In genomic region chr4:105095316-105095715, GRCm38 (mm10) we compare ENCODE assay signal across 10 mouse cellular contexts. TPM values are rescaled to one million over a fixed set of nuclear protein-coding genes. Genes with fewer than 3 reads are reported as not detected.
DNase-seq lines count a peak whose midpoint lies in the region; ATAC-seq and TF ChIP-seq lines count a peak whose summit lies in the region.
"Had no signal": no experiment of that assay in that cellular context is flagged by ENCODE, and none has a peak within 500 bp of the region (broad histone marks: within the 10 kb centered on the region; RNA-seq: fewer than 3 reads in every experiment).

No protein-coding gene starts in this region.

- H3K4me3 ChIP-seq in layer of hippocampus, adult 2 months, result no peak overlapping the region
- no peak overlapping the region for H3K4me3 ChIP-seq in heart, embryonic 11.5 days (ENCODE audit: low read depth, low read length)
- H3K4me3 ChIP-seq in lung, embryonic 16.5 days (ENCODE audit: low read length), result no peak overlapping the region

- H3K36me3 ChIP-seq in heart, embryonic 11.5 days (ENCODE audit: control insufficient read depth, insufficient read depth, low read length), result no peaks in the 10 kb centered on the region
- no peaks in the 10 kb centered on the region for H3K36me3 ChIP-seq in lung, embryonic 16.5 days (ENCODE audit: control insufficient read depth, insufficient read depth, low read length)

- WGBS in heart, embryonic 11.5 days (ENCODE audit: insufficient replicate concordance), result 42% methylated on average over 5 of the region's 5 CpGs
- 43% methylated on average over 5 of the region's 5 CpGs for WGBS in lung, embryonic 16.5 days

- H3K9ac ChIP-seq in heart, embryonic 11.5 days (ENCODE audit: low read depth, low read length), result no peak overlapping the region
- no peak overlapping the region for H3K9ac ChIP-seq in lung, embryonic 16.5 days (ENCODE audit: low read length)

- H3K4me1 ChIP-seq in heart, embryonic 11.5 days (ENCODE audit: control insufficient read depth, insufficient read depth, low read length), result peaks cover 35% of the 10 kb centered on the region
- H3K4me1 ChIP-seq in lung, embryonic 16.5 days (replicated peaks; ENCODE audit: control insufficient read depth, insufficient read depth, low read length), result no peaks in the 10 kb centered on the region

- TF ChIP-seq CTCF in layer of hippocampus, adult 2 months (conservative IDR thresholded peaks at IDR 0.05), result no peak

- no peak for ATAC-seq in heart, embryonic 11.5 days (replicated peaks; ENCODE audit: insufficient number of reproducible peaks, low FRiP score, low TSS enrichment)
- peak; percentile 34; the same call in 1 of the 2 replicates for ATAC-seq in lung, embryonic 16.5 days (ENCODE audit: low read depth)
- ATAC-seq in megakaryocyte, adult 5-6 weeks (ENCODE audit: poor library complexity, severe bottlenecking), result no peak
- ATAC-seq: inflammation-experienced regulatory T-cells, adult 6 months had no signal

- H3K9me3 ChIP-seq in heart, embryonic 11.5 days (replicated peaks; ENCODE audit: control insufficient read depth, low read length), result no peaks in the 10 kb centered on the region
- no peaks in the 10 kb centered on the region for H3K9me3 ChIP-seq in lung, embryonic 16.5 days (ENCODE audit: control insufficient read depth, low read length)

- DNase-seq in layer of hippocampus, adult 9-11 months, result peak; percentile 63
- no peak for DNase-seq in layer of hippocampus, adult 2 months (ENCODE audit: low spot score in 2 of 2)
- peak; percentile 88 for DNase-seq in brain, adult 2 months (ENCODE audit: low read depth, low spot score)
- DNase-seq in thymus, postnatal 0 days (ENCODE audit: low spot score), result no peak
- no peak for DNase-seq in gastrocnemius, postnatal 4 days (ENCODE audit: low spot score in 2 of 2)

- H3K27ac ChIP-seq in layer of hippocampus, adult 2 months, result no peak overlapping the region
- H3K27ac ChIP-seq in heart, embryonic 11.5 days (ENCODE audit: low read depth, low read length), result peak overlapping the region; percentile 16
- H3K27ac ChIP-seq in lung, embryonic 16.5 days (ENCODE audit: low read length), result no peak overlapping the region
- H3K27ac ChIP-seq: macrophage had no signal

- no peaks in the 10 kb centered on the region for H3K27me3 ChIP-seq in heart, embryonic 11.5 days (ENCODE audit: control insufficient read depth, insufficient read depth, low read length)
- H3K27me3 ChIP-seq in lung, embryonic 16.5 days (ENCODE audit: control insufficient read depth, insufficient read depth, low read depth, low read length), result no peaks in the 10 kb centered on the region

- H3K4me2 ChIP-seq in heart, embryonic 11.5 days, result 0 out of 2 replicates have a peak overlapping the region, but pooled peaks have one; percentile 2
- no peak overlapping the region for H3K4me2 ChIP-seq in lung, embryonic 16.5 days (ENCODE audit: low read depth, low read length)

RNA-seq across cellular contexts. Expression of gene Prkaa2, which starts 14.4 kb away (rescaled TPM):
- total RNA-seq in layer of hippocampus, adult 2 months (2021), result 10 to 100 TPM; 16.6 to 18.0 TPM
- 38.8 and 49.1 TPM in 2 replicates for polyA plus RNA-seq in heart, embryonic 11.5 days (2014; fragmentation: Nextera tagmentation; extraction: Ambion mirVana)
- polyA plus RNA-seq in lung, embryonic 16.5 days (2015; fragmentation: Nextera tagmentation; extraction: Ambion mirVana), result 2.1 and 2.8 TPM in 2 replicates
- polyA plus RNA-seq in thymus, postnatal 0 days (2015; fragmentation: Nextera tagmentation; extraction: Ambion mirVana), result 0.77 and 0.94 TPM in 2 replicates
- not detected in 2 replicates for total RNA-seq in megakaryocyte, adult 5-6 weeks (2015)
- 0.04 TPM in 1 of 2 replicates, not detected in the other for total RNA-seq in megakaryocyte, adult 5-6 weeks (2017)
- 10 to 100 TPM; 44.4 to 46.8 TPM for total RNA-seq in gastrocnemius, postnatal 4 days (2021)
- polyA plus RNA-seq: inflammation-experienced regulatory T-cells, adult 6 months had no signal

Comparison
In these comparisons a context has a peak if more than half of its experiments do, and no peak if none do; other contexts are left out.
1. DNase-seq: peak in layer of hippocampus, adult 9-11 months (single experiment) and brain, adult 2 months (single experiment); none in layer of hippocampus, adult 2 months (0 of 2), thymus, postnatal 0 days (single experiment) and gastrocnemius, postnatal 4 days (0 of 2).
2. RNA of gene Prkaa2, which starts 14.4 kb away (total RNA-seq): 44.4 to 46.8 TPM in gastrocnemius, postnatal 4 days and 16.6 to 18.0 TPM in layer of hippocampus, adult 2 months; 0.04 TPM in megakaryocyte, adult 5-6 weeks; every median in the first group is over 10 times any median in the second.